Mouse (Mus musculus) ES-E14 (cell line): ENCODE results near the gene Tmem104. TPM values are rescaled to one million over a fixed set of nuclear protein-coding genes. Genes with fewer than 3 reads are reported as not detected.

Experiments
- DNase-seq: peaks from one replicate; pipeline ENCODE4 v3.0.0-alpha.2; 2013; ENCODE audit warnings: low read depth, low spot score
- H3K27ac ChIP-seq: 2 replicates; pipeline ENCODE4 v1.5.1; 2012; ENCODE audit warnings: low read depth, mild to moderate bottlenecking, low read length, moderate library complexity, mixed read lengths; ENCODE audit not compliant: poor library complexity, insufficient read depth, severe bottlenecking
- H3K36me3 ChIP-seq: 2 replicates; pipeline ENCODE4 v1.6.1; 2012; ENCODE audit warnings: mild to moderate bottlenecking, low read length, moderate library complexity, mixed read lengths; ENCODE audit not compliant: control insufficient read depth, poor library complexity, insufficient read depth, severe bottlenecking
- H3K4me1 ChIP-seq, 2 experiments: fragments of 150-350 bp in 1 of 2; sonication (generic) in 1 of 2; 2 replicates each; pipeline ENCODE4 v1.6.1; 2012; ENCODE audit warnings: low read length in 2 of 2, mild to moderate bottlenecking in 1 of 2, mixed read lengths in 1 of 2; ENCODE audit not compliant: control insufficient read depth in 2 of 2, insufficient read depth in 2 of 2, poor library complexity in 1 of 2
- H3K4me3 ChIP-seq, 2 experiments: fragments of 150-350 bp in 1 of 2; sonication (generic) in 1 of 2; 2 replicates each; pipeline ENCODE4 v1.5.1; 2012; ENCODE audit warnings: low read length in 2 of 2, low read depth in 1 of 2, mild to moderate bottlenecking in 1 of 2, mixed read lengths in 1 of 2; ENCODE audit not compliant: insufficient read depth in 1 of 2, poor library complexity in 1 of 2, severe bottlenecking in 1 of 2
- H3K9ac ChIP-seq: 2 replicates; pipeline ENCODE4 v1.6.1; 2012; ENCODE audit warnings: low read depth, mild to moderate bottlenecking, low read length, mixed read lengths; ENCODE audit not compliant: poor library complexity, insufficient read depth, severe bottlenecking
- H3K9me3 ChIP-seq: fragments of 150-350 bp; sonication (generic); 2 replicates; pipeline ENCODE4 v1.6.1; 2012; ENCODE audit warnings: low read depth, mild to moderate bottlenecking, low read length; ENCODE audit not compliant: control insufficient read depth, insufficient read depth
- CHD2 ChIP-seq: IDR thresholded peaks from 2 replicates; pipeline ENCODE4 v1.6.1; 2014; ENCODE audit warnings: mild to moderate bottlenecking, low read depth, low read length, inconsistent platforms
- HCFC1 ChIP-seq: IDR thresholded peaks from 2 replicates; pipeline ENCODE4 v1.6.1; 2012; ENCODE audit warnings: low read length, inconsistent platforms, borderline replicate concordance; ENCODE audit not compliant: insufficient read depth
- MAFK ChIP-seq: IDR thresholded peaks from 2 replicates; pipeline ENCODE4 v1.6.1; 2014; ENCODE audit warnings: mild to moderate bottlenecking, low read depth, low read length, inconsistent platforms; ENCODE audit not compliant: insufficient read depth
- ZC3H11A ChIP-seq: IDR thresholded peaks from 2 replicates; pipeline ENCODE4 v1.6.1; 2012; ENCODE audit warnings: low read depth, mild to moderate bottlenecking, inconsistent platforms, low read length, borderline replicate concordance
- ZNF384 ChIP-seq: IDR thresholded peaks from 2 replicates; pipeline ENCODE4 v1.6.1; 2012; ENCODE audit warnings: low read depth, low read length, inconsistent platforms
- in situ Hi-C, 2 experiments: fragments of 600-800 bp; cut with MboI; formaldehyde crosslinking; loops; one replicate each; pipeline ENCODE4 v1.15.1; 2025; ENCODE audit warnings: low sequenced_read_pairs in 2 of 2, inconsistent platforms in 1 of 2; ENCODE audit not compliant: unreplicated experiment in 2 of 2
- total RNA-seq: library from RNA; depleted of rRNA; stranded (reverse); fragments of 300-350 nt; gene quantifications from 2 replicates; pipeline ENCODE4 v1.2.3, GENCODE M21; 2012

The Tmem104 gene
- total RNA-seq, 1 experiment: 14.7 TPM

DNA sequence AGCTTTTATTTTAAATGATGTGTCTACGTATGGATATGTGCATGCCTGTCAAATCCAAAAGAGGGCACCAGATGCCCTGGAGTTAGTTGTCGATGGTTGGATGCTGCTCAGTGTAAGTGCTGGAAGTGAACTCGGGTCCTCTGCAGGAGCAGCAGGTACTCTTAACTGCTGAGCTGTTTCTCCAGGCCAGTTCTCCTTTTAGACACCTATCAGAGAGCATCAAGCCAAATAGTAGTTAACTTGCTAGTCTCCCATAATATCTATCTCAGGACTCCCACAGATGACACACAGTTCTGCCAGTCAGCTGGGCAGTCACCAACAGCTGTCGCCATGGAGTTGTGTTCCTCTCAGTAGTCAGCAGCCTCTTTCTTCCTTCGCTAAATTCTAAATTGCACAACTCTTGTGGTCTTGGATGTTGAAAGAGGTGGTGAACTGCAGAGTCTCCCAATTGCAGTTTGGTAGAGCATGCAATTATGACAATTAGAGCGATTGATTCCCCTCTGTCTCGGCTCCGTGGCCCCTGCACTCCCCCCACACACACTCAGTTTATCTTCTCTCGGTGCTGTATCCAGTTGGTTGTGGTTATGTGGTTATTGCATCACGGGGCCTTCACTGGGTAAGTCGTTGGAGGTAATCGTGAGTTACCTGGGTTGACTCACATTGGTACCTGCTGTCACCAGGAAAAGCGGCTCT is 1.4 kb downstream of the Tmem104 start:
- H3K9ac ChIP-seq: no peak overlapping the region
- H3K9me3 ChIP-seq: no peaks in the 10 kb centered on the region
- in situ Hi-C loops: no loop called here
- no peak overlapping the region for H3K4me3 ChIP-seq
- no peak overlapping the region for H3K27ac ChIP-seq
- TF ChIP-seq MAFK (no peak), CHD2 (no peak), ZC3H11A (no peak), ZNF384 (no peak), HCFC1 (no peak)
- H3K36me3 ChIP-seq: peaks cover 4% of the 10 kb centered on the region; the same call in 1 of the 2 replicates
- no peak for DNase-seq
- peaks cover 0 to 8% of the 10 kb centered on the region in 2 experiments; a peak in 1 of 4 replicates for H3K4me1 ChIP-seq

DNA sequence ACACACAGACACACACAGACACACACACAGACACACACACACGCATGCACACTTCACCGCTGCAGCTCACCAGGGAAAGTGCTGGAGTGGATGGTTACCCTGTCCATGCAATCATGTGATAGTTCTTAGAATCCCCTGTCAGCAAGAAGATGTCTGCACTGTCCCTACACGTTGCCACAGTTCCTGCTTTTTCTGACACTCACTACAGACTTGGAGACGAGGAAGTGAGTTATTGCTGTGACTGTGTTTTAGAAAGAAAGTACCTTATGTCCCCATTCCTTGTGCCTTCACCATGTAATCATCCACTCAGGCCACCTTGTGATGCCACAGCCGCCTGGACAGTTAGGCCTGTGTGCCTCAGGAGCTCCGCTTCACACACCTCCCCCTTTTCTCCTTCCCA is 2.0 kb downstream of the Tmem104 start:
- TF ChIP-seq MAFK (no peak), ZC3H11A (no peak), CHD2 (no peak)
- Histone ChIP-seq H3K4me1 (peaks cover 0 to 8% of the 10 kb centered on the region in 2 experiments; a peak in 1 of 4 replicates), H3K27ac (no peak overlapping the region), H3K4me3 (no peak overlapping the region), H3K36me3 (peaks cover 4% of the 10 kb centered on the region; the same call in 1 of the 2 replicates), H3K9ac (no peak overlapping the region), H3K9me3 (no peaks in the 10 kb centered on the region)
- DNase-seq: no peak
- in situ Hi-C loops: no loop called here

DNA sequence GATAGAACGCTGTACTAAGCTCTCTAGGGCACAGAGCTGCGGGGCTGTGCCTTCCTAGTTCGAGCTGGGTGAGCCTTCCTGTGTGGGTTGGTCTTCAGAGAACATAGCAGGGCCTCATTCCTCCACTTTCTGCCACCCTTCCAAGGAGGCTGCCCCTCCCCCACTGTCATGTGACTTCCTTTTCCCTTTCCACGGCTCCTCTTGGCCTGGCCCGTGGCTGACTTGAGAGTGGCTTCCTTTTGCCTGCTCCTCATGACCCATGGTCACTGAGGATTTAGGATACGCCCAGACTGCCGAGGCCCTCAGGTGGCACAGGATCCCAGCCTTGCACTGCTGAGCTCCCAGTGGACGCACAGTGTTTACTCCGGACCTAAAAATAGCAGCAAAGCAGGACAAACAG is 4.9 kb downstream of the Tmem104 start:
- Histone ChIP-seq H3K4me1 (peaks cover 0 to 6% of the 10 kb centered on the region in 2 experiments; a peak in 1 of 4 replicates), H3K36me3 (peaks cover 4% of the 10 kb centered on the region; the same call in 1 of the 2 replicates), H3K9me3 (no peaks in the 10 kb centered on the region), H3K27ac (no peak overlapping the region), H3K9ac (no peak overlapping the region), H3K4me3 (no peak overlapping the region)
- no peak for DNase-seq
- in situ Hi-C loops: no loop called here
- TF ChIP-seq HCFC1: no peak
- no peak for TF ChIP-seq MAFK
- no peak for TF ChIP-seq ZNF384
- no peak for TF ChIP-seq ZC3H11A
- no peak for TF ChIP-seq CHD2

DNA sequence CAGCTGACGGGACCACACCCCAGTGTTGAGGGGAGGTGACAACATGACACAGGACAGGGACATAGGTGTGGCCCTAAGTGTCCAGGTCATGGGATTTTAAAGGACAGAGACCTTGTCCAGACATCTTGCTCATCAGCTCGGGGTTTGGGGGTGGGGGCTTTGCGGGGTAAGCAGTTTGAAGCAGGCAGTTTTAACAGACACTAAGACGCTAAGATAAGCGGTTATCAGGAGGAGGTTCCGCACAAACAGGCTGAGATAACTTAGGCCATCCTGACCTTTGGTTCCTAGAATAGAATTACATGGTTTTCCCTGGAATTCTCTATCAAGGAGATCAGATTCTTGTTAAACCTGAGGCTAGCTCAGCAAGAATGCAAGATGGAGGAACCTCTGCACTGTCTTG is 7.4 kb downstream of the Tmem104 start:
- TF ChIP-seq CHD2 (no peak), ZNF384 (no peak), MAFK (no peak), HCFC1 (no peak), ZC3H11A (no peak)
- Histone ChIP-seq H3K9me3 (no peaks in the 10 kb centered on the region), H3K4me3 (no peak overlapping the region), H3K27ac (no peak overlapping the region), H3K9ac (no peak overlapping the region), H3K4me1 (0 out of 4 replicates have a peak, but pooled peaks cover 0 to 2% of the 10 kb centered on the region in 2 experiments), H3K36me3 (peaks cover 2% of the 10 kb centered on the region; the same call in 1 of the 2 replicates)
- DNase-seq: no peak
- in situ Hi-C loops: no loop called here
